Mouse (Mus musculus) bone marrow, adult 2 months (tissue): Measurements from ENCODE around the gene Lnp1. TPM values are rescaled to one million over a fixed set of nuclear protein-coding genes. Genes with fewer than 3 reads are reported as not detected.
"Not testable (repeated sequence)": the region's sequence is repeated elsewhere in the genome, so short reads cannot be mapped to it uniquely, and the experiment has no call there.

Experiments
- H3K27ac ChIP-seq: fragments of 200-500 bp; 2 replicates; pipeline ENCODE4 v1.5.1; 2012; ENCODE audit warnings: low read depth, mild to moderate bottlenecking, control low read depth, inconsistent platforms, low read length; ENCODE audit not compliant: control insufficient read depth, poor library complexity, insufficient read depth
- H3K4me1 ChIP-seq: fragments of 200-500 bp; 2 replicates; pipeline ENCODE4 v1.6.1; 2011; ENCODE audit warnings: low read length; ENCODE audit not compliant: control insufficient read depth, insufficient read depth
- H3K4me3 ChIP-seq: fragments of 200-500 bp; replicated peaks from 2 replicates; pipeline ENCODE3; 2011; ENCODE audit warnings: mild to moderate bottlenecking, low read depth, low read length, control low read depth; ENCODE audit not compliant: control insufficient read depth
- CTCF ChIP-seq: fragments of 200-500 bp; IDR thresholded peaks from 2 replicates; pipeline ENCODE4 v1.5.1; 2011; ENCODE audit warnings: low read length, control low read depth; ENCODE audit not compliant: control insufficient read depth, insufficient read depth
- POLR2A ChIP-seq: fragments of 200-500 bp; IDR thresholded peaks from 2 replicates; pipeline ENCODE4 v1.6.1; 2011; ENCODE audit warnings: low read depth, mild to moderate bottlenecking, control low read depth, low read length, borderline replicate concordance; ENCODE audit not compliant: control insufficient read depth
- WGBS: fragments of 180-500 bp; shearing (Covaris S2); methylation state at CpG from one replicate; pipeline ENCODE4 v1.1.7; 2018; 5-methylcytosine and 5-hydroxymethylcytosine counted together
- polyA plus RNA-seq: library from polyadenylated mRNA; stranded (reverse); fragments of >200 nt; gene quantifications from 2 replicates; pipeline ENCODE4 v1.2.4, GENCODE M21; 2011; ENCODE audit warnings: low replicate concordance; ENCODE audit not compliant: missing spikeins, insufficient read depth, insufficient read length

Gene Lnp1
- polyA plus RNA-seq, result not detected in 2 replicates

DNA sequence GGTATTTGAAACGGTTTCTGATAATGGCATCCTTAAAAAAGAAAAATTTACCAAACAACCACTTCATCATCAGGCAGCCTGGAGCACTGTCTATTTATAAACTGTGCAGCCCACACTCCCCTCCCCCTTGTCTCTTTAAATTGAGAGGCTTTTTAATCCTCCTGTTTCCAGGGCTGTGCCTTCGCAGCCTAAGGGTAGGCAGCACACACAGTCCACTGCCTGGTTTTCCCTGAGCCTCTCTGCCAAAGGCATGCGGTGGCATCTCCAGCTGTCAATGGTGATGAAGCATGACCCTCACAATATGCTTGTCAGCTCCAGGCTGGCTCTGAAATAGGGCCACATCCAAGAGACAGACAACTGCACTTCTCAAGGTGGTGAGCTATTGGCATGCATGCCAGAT, at the start of gene Lnp1:
Gene Lnp1 (minus strand): TSS at position 39 of the 400 bp plus-strand sequence.
- Histone ChIP-seq H3K4me1 (no peaks in the 10 kb centered on the region), H3K27ac (no peak within 1 kb of the TSS), H3K4me3 (no peak within 1 kb of the TSS)
- WGBS, result 72% methylated on average over 3 of the region's 3 CpGs
- no peak for TF ChIP-seq POLR2A
- no peak for TF ChIP-seq CTCF

- Histone ChIP-seq H3K27ac (no peak overlapping the region), H3K4me1 (no peaks in the 10 kb centered on the region), H3K4me3 (no peak overlapping the region)
- TF ChIP-seq POLR2A (no peak), CTCF (no peak)
- WGBS, result 50% methylated on average over 3 of the region's 3 CpGs
Measured at GRCm38 (mm10) chr16:56974646-56975045, 46.8 kb upstream of the Lnp1 start.

- not testable (repeated sequence) for H3K27ac ChIP-seq, H3K4me3 ChIP-seq, H3K4me1 ChIP-seq
- WGBS, result 85% methylated on average over 2 of the region's 2 CpGs
Measured at GRCm38 (mm10) chr16:56958311-56958710, 30.4 kb upstream of the Lnp1 start.

DNA sequence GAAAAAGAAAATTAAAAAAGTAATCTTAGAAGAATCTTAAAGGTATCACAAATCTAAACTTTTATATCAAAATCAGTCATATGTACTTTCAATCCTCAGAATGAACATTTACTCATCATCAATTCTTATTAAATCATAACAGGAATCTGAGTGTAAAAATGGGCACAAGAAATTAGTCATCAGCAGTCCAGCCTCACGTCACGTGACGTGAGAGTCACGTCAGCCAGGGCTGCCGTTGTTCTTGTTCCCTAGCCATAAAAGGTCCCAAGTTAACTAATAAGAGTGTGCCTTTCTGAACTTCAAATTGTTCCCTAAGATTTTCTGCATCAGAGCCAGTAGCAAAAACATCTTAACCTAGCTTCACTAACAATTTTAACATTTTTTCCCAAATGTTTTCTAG, 21.2 kb upstream of the Lnp1 start:
- WGBS, result 90% methylated on average over 5 of the region's 5 CpGs
- no peak overlapping the region for H3K4me3 ChIP-seq
- no peak overlapping the region for H3K27ac ChIP-seq
- TF ChIP-seq CTCF (no peak), POLR2A (no peak)
- H3K4me1 ChIP-seq, result no peaks in the 10 kb centered on the region

GRCm38 (mm10) chr16:56942341-56942740, 14.5 kb upstream of the Lnp1 start:
- 82% methylated on average over 2 of the region's 2 CpGs for WGBS
- Histone ChIP-seq H3K4me1 (no peaks in the 10 kb centered on the region), H3K27ac (no peak overlapping the region), H3K4me3 (no peak overlapping the region)
- TF ChIP-seq POLR2A, result no peak
- TF ChIP-seq CTCF, result no peak

- H3K27ac ChIP-seq, result no peak overlapping the region
- WGBS, result 18% methylated on average over 8 of the region's 8 CpGs
- H3K4me1 ChIP-seq, result no peaks in the 10 kb centered on the region
- TF ChIP-seq CTCF, result no peak
- no peak for TF ChIP-seq POLR2A
- H3K4me3 ChIP-seq, result no peak overlapping the region
Measured at GRCm38 (mm10) chr16:56920102-56920657, 7.7 kb downstream of the Lnp1 start.

- Histone ChIP-seq H3K4me1 (no peaks in the 10 kb centered on the region), H3K27ac (no peak overlapping the region), H3K4me3 (no peak overlapping the region)
- 84% methylated on average over 7 of the region's 7 CpGs for WGBS
- TF ChIP-seq CTCF, result no peak
- TF ChIP-seq POLR2A, result no peak
Measured at GRCm38 (mm10) chr16:56917230-56917629, 10.6 kb downstream of the Lnp1 start.

DNA sequence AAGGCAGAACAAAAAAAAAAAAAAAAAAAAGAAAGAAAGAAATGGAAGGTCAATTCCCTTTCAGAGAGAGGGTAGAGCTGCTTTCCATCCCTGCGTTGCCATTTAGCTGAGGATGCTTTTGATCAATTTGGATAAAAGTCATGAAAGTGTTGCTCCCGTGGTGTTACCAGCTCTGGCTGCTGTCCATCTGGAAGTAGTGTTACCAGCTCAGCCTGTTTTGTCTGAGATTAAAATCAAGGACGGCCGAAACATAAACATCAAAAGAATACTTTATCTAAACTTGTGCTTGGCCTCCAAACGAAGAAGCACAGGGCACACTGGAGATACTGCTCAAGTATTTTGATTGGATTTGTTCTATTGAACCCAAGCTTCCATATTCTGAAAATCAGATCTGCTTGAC, 18.9 kb downstream of the Lnp1 start:
- 63% methylated on average over 5 of the region's 5 CpGs for WGBS
- Histone ChIP-seq H3K4me3 (no peak overlapping the region), H3K4me1 (no peaks in the 10 kb centered on the region), H3K27ac (no peak overlapping the region)
- TF ChIP-seq CTCF (no peak), POLR2A (no peak)

- H3K27ac ChIP-seq, H3K4me3 ChIP-seq, H3K4me1 ChIP-seq: not testable (repeated sequence)
- WGBS, result 73% methylated on average over 3 of the region's 3 CpGs
Measured at GRCm38 (mm10) chr16:56902206-56902605, 25.7 kb downstream of the Lnp1 start.

DNA sequence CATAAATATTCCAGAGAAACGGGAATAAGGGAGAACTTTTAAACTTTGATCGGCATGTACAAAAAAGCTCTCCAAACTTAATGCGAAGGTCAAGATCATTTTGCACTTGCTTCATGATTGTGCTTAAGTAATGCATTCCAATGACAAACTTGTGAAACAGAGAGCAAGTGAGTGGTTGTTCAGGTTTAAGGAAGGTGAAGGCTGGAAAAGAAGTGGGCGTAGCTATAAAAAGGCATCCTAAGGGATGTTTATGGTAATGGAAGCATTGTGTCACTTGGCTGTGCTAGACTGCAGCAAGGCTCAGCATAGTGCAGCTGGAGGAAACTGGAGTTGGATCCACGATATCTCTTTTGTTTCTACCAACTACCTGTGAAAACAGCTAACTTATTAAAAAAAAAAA, 36.3 kb downstream of the Lnp1 start:
- 82% methylated on average over 5 of the region's 5 CpGs for WGBS
- no peak for TF ChIP-seq CTCF
- no peak for TF ChIP-seq POLR2A
- H3K4me3 ChIP-seq, result no peak overlapping the region
- no peaks in the 10 kb centered on the region for H3K4me1 ChIP-seq
- no peak overlapping the region for H3K27ac ChIP-seq
